Mouse (Mus musculus) myocyte (in vitro differentiated cells): Measurements from ENCODE around the gene Vmn1r46.

Source experiments
- CEBPB ChIP-seq: IDR thresholded peaks from 2 replicates; pipeline ENCODE4 v1.6.1; 2011; ENCODE audit warnings: mild to moderate bottlenecking, moderate library complexity; ENCODE audit not compliant: poor library complexity, insufficient read depth, severe bottlenecking
- E2F4 ChIP-seq: IDR thresholded peaks from one replicate; pipeline ENCODE4 v1.6.1; 2011; ENCODE audit warnings: mild to moderate bottlenecking, control low read depth, moderate library complexity; ENCODE audit not compliant: insufficient read depth
- MAX ChIP-seq: IDR thresholded peaks from one replicate; pipeline ENCODE4 v1.6.1; 2011; ENCODE audit warnings: low read depth, mild to moderate bottlenecking, control low read depth
- MYOD1 ChIP-seq, 3 experiments: IDR thresholded peaks; one replicate each; pipeline ENCODE4 v1.6.1; 2011; ENCODE audit warnings: control low read depth in 2 of 3, low read depth in 2 of 3, mild to moderate bottlenecking in 2 of 3, moderate library complexity in 1 of 3; ENCODE audit not compliant: insufficient read length in 2 of 3, control insufficient read depth in 1 of 3
- POLR2A ChIP-seq: IDR thresholded peaks from one replicate; pipeline ENCODE4 v1.6.1; 2011; ENCODE audit warnings: low read depth, mild to moderate bottlenecking, control low read depth, moderate library complexity; ENCODE audit not compliant: insufficient read length
- POLR2AphosphoS2 ChIP-seq: IDR thresholded peaks from one replicate; pipeline ENCODE4 v1.6.1; 2011; ENCODE audit warnings: low read depth, control low read depth; ENCODE audit not compliant: insufficient read length
- REST ChIP-seq: IDR thresholded peaks from one replicate; pipeline ENCODE4 v1.6.1; 2011; ENCODE audit warnings: mild to moderate bottlenecking, control low read depth, moderate library complexity; ENCODE audit not compliant: insufficient read depth, insufficient read length
- SRF ChIP-seq: IDR thresholded peaks from one replicate; pipeline ENCODE4 v1.6.1; 2011; ENCODE audit warnings: low read depth; ENCODE audit not compliant: control insufficient read depth, insufficient read length
- TCF12 ChIP-seq: IDR thresholded peaks from one replicate; pipeline ENCODE4 v1.6.1; 2011; ENCODE audit warnings: mild to moderate bottlenecking, control low read depth; ENCODE audit not compliant: poor library complexity, insufficient read depth, severe bottlenecking
- TCF3 ChIP-seq: IDR thresholded peaks from one replicate; pipeline ENCODE4 v1.6.1; 2011; ENCODE audit warnings: low read depth, control low read depth; ENCODE audit not compliant: insufficient read length
- USF1 ChIP-seq: IDR thresholded peaks from one replicate; pipeline ENCODE4 v1.6.1; 2011; ENCODE audit warnings: low read depth, mild to moderate bottlenecking, control low read depth, moderate library complexity

- TF ChIP-seq MAX, result no peak
- TF ChIP-seq E2F4, result no peak
- TF ChIP-seq CEBPB, result no peak
- no peak for TF ChIP-seq POLR2A
- no peak for TF ChIP-seq REST
- no peak for TF ChIP-seq USF1
- no peak for TF ChIP-seq POLR2AphosphoS2
- no peak for TF ChIP-seq SRF
- no peak for TF ChIP-seq MYOD1 (IDR thresholded peaks at IDR 0.05; ENCODE audit: control insufficient read depth in 1 of 3, insufficient read length in 2 of 3, low read depth in 2 of 3)
- no peak for TF ChIP-seq TCF12
- no peak for TF ChIP-seq TCF3
These were observed 15.6 kb upstream of the Vmn1r46 start for GRCm38 (mm10) chr6:89953556-89953955.
